Mouse (Mus musculus): ENCODE data around the gene Dynlrb1.

GRCm38 (mm10) chr2:155279163-155279562, 42.8 kb downstream of the Dynlrb1 start:
- TF ChIP-seq CTCF (IDR thresholded peaks at IDR 0.05; ENCODE audit: low read depth) = no peak
- no peak for TF ChIP-seq EP300 (optimal IDR thresholded peaks at IDR 0.05)
